Mouse (Mus musculus): ENCODE results near the gene Dclre1b.

DNA sequence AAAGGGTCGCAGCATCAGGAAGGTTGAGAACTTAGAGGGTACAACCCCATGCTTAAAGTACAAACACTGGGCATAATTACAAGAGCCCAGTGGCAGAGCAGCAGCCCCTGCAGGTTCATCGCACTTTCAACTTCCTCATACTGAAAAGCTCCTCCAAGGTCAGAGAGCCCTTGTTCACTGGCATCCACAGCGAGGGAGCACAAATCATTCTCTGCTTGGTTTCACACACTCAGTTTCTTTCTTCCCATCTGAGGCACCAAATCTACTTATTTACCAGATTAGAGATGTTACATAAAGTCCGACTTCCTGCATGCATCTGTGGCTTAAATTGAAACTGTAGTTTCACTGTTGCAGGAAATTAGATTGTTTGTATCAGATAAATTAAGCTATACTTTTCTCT is 36.4 kb downstream of the Dclre1b start:
- TF ChIP-seq EP300 (optimal IDR thresholded peaks at IDR 0.05) (no peak), CTCF (IDR thresholded peaks at IDR 0.05; ENCODE audit: low read depth) (no peak)

Data from stomach, postnatal 0 days (tissue).